Mouse (Mus musculus) induced T-regulatory cell, adult 2 months (primary cell): Measurements from ENCODE around the gene Brca1.
"Not testable (repeated sequence)": the region's sequence is repeated elsewhere in the genome, so short reads cannot be mapped to it uniquely, and the experiment has no call there.

Experiments used
- DNase-seq: peaks from one replicate; pipeline ENCODE4 v3.0.0-alpha.2; 2012; ENCODE audit warnings: low read depth

The Brca1 gene

DNA sequence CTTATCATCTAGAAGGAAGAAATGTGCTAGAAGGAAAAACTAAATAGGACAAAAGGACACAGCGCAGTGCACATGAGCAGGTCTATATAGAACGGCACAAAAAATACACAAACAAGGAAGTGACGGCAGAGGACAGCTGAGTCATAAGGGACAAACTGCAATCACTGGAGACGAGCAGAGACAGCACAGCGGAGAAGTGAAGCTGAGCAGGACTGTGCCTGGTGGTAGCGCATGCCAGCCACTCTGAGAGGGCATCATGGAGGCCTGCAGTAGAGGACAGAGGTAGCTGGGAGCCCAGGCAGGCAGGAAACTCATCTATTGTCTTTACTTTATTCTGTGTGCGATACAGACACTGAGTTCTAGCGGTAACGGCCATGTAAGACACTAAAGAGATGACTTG lies 8.2 kb downstream of the Brca1 start:
- peak; percentile 69 for DNase-seq

DNA sequence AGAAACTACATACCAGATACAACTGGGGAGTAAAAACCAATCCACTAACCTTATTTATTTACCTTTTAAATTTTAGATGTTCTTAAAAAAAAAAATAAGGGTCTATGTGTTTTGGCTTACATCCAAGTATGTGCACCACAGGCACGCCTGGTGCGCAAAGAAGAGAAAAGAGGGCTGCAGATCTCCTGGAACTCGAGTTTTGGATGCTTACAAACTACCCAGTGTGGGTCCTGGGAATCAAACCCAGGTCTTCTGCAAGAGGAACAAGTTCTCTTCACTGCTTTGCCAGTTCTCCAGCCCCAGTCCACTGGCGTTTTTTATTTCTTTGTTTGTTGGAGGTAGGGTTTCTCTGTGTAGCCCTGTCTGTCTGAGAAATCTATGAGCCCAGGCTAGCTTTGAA lies 25.1 kb downstream of the Brca1 start:
- DNase-seq: no peak

DNA sequence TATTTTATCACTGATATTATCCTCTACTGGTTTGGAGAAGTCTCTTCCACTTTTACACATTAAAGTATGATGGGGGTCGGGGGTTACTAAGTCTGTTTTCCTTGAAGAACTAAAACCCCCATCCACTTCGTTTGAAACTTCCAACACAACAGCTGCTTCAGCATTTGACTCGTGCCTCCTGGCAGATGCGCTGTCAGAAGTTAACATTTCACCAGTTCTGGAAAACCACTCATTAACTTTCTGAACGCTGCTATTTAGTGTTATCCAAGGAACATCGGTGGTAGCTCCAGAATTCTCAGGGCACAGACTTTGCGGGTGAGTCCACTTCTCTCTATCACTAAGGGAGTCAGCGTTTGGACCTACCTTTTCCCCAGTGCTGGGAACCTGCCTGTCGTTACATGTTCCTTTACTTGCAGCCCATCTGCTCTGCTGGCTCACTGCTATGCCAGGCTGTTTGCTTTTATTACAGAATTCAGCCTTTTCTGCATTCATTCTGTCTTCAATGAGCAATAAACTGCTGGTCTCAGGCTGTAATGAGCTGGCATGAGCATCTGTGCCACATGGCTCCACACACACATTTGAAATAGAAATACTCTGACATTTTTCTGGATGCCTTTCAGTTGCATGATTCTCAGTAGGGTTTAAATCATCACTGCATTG lies 25.7 kb downstream of the Brca1 start:
- DNase-seq: no peak

DNA sequence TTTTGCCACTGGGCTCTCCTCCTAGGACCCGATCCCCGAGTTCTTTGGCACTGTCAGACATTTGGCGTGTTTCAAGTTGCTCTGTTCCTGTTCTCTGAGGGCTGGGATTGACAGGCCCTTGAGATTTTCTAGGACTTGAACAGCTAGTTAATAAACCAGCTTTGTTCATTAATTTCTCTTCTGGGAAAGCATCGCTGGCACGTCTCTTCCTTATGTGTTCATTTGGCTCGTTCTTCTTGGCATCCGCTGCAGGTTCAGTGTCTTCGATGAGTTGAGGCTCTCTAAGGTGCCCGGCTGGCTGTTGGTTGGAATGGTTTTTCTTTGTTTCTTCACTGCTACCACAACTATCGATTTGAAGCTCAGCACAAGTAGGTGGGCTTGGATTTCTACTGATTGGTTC lies 26.7 kb downstream of the Brca1 start:
- DNase-seq: no peak

DNA sequence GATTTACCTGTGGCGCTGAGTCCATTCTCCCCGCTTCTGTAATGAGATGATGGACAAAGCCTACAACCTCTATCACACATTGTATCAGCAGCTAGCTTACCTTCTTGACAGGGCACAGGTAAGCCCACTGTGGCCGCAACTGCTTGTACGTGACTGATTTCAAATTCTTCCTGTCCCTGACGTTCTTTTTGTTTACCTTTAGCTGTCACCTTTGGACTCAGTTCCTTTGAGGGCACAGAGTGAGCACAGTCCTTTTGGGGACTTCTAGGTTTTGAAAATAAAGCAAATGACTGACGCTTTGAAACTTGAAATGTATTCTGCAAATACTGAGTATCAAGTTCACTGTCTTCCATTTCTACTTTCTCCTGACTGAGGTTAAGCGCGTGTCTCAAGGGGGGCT lies 27.3 kb downstream of the Brca1 start:
- no peak for DNase-seq

DNA sequence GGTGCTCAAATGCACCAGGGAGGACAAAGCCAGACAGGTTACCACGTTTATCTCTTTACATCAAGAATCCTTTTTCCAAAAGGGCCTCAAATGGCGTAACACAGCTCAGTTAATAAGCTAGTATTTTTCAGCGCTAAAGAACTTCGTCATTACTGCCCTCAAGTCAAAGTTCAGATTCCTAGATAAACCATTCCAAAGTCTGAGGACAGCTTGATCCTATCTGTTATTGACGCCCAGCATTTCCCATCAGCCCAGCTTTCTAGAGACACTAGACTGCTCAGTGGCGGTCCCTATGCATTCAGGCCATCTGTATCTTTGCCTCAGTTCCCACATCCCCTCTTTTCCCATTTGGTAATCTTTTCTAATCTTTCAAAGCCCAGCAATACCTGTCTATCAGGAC lies 32.4 kb downstream of the Brca1 start:
- no peak for DNase-seq

DNA sequence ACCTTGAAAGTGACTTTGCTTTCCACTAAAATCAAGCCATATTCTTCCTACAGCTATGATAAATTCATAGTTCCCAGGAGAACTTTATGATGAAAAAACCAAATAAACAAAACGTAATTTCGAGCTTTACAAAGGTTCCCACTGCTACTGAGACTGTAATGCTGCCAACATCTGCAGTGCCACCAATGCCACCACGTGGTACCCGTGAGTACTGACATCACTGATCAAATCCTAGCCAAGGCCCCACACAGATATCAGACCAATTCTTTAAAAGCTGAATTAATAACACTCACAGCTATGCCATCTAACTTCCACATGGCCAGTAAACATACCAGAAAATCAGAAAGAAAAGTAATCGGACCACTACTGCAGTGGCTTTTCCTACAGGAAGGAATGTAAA lies 32.8 kb downstream of the Brca1 start:
- DNase-seq: no peak

DNA sequence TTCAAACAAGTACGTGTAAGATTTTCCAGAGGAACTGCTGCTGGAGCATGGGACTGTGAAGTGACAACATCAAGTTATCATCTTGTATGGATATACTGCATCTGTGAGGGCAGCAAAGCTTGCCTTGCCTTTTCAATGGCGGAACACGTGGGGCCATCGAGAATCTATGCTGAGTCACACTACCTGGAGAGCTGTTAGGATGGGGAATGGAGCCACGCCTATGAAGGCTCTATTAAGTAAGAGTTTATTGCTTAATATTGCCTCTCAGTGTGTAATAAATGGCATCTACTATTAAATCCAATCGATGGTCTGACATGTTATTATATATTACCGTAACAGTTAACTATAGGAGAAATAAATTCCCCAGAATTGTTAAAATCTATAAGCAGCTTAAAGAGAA lies 44.7 kb downstream of the Brca1 start:
- no peak for DNase-seq

DNA sequence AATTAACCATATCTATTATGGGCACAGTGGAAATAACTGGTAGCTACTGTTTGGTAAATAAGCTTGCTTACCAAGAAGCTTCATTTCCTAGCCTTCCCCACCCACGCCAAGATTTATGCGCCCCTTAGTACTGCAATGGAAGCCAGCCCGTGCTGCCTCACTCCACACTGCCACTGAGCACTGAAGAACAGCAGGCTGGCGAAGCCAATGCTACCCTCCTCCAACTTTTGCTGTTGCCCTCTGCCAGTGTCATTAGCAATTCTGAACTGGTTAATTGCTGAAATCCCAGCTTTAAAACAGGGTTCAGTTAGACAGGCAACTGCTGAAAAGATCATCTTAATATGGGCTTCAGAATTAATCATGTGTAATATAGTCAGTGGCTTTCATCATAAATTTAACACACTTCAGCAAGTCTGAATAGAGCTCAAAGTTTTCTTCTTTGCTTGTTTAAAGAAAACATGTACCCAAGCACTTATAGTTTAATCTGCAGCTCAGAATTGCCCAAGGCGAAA lies 45.4 kb downstream of the Brca1 start:
- no peak for DNase-seq

DNA sequence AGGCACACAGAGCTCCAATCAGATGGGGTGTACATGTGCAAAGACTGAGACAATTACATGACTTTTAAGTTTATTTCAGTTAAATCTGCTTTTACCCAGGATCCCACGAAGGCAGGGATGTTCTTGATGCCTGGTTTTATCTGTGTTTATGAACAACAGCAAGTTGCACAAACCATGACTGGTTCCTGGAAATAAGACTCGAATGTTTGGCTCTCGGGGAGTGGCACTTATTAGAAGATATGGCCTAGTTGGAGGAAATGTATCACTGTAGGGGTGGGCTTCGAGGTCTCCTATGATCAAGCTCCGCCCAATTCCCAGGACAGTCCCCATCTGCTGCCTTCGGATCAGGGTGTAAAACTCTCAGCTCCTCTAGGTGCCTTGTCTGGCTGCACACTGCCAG lies 65.6 kb downstream of the Brca1 start:
- no peak for DNase-seq

DNA sequence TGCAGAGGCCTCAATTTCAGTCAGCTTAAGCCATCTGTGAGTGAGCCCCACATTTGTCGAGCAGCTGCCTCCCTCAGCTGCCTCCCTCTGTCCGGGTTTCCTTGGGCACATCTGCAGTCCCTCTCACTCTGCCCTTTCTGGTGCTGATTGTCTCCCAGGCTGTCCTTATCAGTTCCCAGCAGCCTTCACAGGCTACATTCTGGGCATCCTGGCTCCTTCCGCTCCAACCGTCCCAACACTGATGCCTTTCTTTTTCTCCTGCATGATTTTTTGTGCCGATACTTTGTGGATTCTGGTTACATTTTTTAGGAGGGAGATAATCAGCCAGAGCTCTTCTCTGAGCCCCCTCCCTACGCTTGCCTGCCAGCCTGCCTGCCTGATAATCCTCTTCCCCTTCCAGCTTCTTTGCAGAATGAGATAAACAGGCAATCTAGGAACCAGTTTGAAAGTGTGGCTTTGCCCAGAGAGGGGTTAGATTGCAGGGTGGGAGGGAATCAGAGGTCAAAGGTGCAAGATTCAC lies 66.2 kb downstream of the Brca1 start:
- DNase-seq: no peak

DNA sequence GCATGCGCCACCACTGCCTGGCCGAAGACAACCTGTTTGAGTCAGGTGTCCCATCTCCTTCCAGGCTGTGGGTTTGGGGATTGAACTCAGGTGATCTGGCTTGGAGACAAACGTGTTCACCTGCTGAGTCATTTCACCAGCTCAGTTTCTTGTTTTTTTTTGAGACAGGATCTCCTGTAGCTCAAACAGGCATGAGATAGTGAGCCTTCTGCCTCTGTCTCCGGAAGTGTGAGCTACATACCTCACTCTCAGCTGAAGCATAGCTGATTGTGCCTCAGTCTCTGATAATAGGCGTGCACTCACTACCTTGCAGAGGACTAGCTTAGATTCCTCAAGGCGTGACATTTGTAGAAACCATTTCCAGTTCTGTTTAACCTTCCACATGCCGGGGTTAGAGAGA lies 66.9 kb downstream of the Brca1 start:
- DNase-seq: peak; percentile 26

DNA sequence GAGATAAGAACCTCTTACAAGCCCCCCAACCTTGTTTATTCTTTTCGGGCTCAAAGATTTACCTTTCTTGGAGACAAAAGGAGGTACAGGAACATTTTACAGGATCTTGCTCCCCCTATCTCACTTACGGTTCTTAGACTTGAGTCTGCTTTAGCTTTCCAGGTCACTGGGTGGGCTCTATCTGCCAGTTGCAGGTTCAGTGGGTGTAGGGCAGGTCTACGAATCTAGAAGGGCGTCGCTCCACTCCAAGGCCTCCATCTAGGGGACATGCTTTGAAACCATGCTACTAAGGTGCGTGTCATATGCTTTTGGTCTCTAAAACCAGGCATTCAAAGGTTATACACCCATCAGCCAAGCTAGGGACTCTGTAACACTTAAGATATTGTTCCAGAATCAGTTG lies 67.5 kb downstream of the Brca1 start:
- DNase-seq: no peak

DNA sequence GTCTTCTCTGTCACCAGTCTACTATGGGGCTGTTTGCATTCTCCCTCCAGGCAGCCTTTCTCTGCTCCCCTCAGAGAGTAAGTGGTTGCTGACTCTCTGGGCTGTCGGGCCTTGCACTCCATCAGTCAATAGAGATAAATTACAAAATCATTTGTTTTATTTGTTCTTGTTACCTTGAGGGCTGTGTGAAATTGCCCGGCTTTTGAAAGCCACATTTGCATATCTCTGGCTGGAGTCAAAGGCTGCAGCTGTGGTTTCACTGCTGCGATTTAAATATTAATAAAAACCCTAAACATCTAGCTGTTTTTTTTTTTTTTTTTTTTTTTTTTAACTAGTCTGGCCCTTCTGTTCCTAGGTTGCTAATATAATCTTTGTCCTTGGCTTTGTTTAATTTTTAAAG lies 68.0 kb downstream of the Brca1 start:
- DNase-seq: no peak

DNA sequence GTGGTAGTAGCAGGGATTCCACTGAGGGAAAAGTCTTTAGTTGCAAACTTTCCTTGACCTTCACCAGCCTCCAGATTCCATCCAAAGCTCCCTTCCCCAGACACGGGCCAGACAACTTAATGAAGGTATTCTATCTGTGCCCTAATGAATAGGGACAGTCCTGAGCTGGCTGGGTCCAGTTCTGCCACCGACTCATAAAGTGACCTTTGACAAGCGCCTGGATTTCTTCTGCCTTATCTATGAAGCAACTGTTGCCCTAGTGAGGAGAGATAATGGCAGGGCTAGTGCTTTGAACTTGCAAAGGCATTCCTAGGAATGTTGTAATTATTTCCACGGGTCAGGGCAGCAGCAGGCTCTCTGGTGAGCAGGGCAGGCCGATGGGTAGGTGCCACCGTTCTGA lies 70.8 kb downstream of the Brca1 start:
- no peak for DNase-seq

DNA sequence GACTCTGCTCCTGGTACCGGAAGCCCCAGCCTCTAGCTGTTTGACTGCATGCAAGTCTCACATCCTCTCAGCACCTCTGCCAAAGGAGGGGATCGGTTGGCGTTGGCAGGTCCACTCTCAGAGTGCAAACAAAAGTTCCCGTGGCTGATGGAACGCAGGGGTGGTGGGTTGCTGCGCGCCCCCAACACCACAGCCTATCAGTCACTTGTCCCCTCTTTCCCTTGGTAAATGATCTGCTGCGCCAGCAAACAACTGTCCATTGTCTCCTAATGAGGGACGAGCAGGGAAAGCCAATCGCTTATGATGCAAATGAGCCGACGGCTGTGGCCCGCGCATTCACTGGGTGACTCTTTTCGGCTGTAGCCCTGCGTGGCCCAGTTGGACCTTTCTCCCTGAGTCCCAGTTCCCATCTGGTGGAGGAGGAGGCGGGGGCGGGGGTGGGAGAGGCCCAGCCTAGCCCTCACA lies 72.6 kb downstream of the Brca1 start:
- DNase-seq: no peak

DNA sequence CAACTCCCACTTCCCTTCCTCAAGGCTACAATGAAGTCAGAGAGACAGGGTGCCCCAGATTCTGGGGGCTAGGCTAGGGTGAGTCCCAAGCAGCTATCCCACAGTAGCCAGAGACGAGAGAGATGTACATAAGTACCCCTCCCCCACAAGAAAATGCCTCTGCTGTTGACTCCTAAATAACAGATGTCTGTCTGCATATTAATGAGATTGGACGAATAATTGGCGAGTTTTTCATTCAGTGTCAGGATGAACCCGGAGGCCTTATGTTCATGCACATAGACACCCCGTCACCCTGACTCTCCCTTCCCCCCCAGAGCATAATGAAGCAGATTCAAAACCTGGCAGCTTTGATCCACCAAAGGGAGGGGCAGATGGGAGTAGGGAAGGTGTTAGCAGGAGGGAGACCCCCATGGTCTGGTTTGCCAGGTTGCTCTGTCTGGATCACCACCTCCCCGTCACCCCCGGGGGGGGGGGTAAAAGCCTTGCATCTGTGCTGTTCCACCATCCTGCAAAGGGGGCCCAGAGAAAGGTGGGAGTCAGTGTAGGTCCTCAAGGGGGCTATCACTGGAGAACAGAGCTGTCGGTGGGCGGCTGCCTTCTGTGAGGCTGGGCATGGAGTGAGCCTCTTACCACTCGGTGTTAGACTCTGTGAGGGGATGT lies 74.1 kb downstream of the Brca1 start:
- DNase-seq: no peak

DNA sequence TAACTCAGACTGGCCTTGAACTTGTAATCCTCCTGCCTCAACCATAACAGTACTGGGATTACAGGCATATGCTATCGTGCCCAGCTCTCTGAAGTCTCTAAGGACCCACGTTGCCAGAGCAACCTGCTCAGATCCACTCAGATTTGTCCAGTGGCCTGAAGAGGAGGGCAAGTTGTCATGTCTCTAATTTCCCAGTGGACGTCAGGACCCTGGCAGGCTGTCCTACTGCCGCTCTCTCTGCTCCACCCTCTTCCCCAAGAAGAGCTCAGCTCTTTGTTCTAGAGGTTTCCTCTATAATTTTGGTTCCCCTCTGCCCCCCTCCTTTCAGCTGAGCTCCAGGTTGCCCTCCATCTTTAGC lies 74.6 kb downstream of the Brca1 start:
- no peak for DNase-seq

DNA sequence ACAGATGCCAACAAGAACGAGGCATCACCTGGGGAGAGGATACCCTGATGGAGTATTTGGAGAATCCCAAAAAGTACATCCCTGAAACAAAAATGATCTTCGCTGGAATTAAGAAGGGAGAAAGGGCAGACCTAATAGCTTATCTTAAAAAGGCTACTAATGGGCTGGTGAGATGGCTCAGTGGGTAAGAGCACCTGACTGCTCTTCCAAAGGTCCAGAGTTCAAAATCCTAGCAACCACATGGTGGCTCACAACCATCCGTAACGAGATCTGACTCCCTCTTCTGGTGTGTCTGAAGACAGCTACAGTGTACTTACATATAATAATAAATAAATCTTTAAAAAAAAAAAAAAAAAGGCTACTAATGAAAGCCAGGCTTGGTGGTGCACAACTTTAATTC lies 75.4 kb downstream of the Brca1 start:
- not testable (repeated sequence) for DNase-seq

DNA sequence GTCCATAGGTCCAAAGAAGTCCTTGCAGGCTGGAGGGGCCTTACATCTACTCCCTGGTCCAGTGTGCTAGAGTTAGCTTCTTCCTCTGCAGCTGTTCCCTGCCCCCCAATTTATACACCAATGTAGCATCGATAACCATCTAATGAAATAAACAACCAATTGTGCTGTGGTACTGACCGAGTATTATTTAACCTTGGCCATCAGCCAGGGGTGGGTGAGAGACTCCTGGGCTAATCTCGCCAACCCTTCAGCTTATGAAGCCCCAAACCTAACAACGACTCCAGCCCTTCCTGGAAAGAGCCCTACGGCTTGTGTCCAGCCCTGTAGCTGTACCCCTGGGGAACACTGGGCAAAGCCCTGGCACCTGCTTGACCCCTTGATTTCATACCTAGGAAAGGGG lies 77.5 kb downstream of the Brca1 start:
- DNase-seq: no peak

DNA sequence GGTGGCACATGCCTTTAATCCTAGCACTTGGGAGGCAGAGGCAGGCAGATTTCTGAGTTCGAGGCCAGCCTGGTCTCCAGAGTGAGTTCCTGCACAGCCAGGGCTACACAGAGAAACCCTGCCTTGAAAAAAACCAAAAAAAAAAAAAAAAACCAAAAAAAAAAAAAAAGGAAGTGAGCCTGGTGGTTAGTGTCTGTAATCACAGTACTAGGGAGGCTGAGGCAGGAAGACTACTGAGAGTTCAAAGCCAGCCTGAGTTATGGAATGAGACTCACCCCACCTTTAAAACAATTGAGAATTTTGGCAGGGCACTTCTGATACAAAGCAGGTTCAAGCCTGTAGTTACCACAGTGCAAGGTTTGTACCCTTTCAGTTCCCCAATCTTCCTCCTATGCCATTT lies 78.1 kb downstream of the Brca1 start:
- DNase-seq: not testable (repeated sequence)

DNA sequence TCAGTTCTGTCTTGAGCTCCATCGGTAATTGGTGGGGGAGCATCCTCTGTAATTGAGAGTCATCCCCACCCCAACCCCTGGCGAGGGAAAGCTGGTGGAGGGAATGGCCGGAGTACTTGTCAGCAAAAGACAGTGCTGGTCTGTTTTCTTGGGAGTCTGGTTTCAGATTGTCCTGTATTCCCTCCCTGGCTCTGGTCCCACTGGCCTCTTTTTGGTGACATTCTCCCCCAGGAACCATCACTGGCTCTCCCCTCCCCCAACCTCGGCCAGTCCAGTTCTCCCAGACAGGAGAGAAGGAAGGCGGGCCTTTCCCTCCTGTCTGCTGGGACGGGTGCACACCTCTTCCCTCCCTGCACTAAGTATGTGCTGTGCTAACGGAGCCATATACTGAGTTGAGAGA lies 79.4 kb downstream of the Brca1 start:
- no peak for DNase-seq

DNA sequence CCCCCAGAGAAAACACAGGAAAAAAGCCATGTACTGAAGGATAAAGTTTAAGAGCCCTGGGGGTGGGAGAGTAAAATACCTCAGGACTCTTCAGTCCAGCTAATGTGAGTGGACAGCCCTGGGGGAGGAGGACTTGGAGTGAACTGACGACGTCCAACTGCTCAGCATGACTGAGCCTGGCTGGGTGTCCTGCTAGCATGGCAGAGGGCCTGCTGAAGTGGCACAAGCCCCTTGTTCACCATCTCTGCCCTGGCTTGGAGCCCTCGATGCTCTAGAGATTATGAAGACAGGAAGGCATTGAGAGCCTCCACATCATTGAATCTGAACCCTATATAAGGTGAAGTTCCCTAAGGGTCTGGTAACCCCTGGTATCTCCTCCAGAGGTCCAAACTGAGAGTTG lies 79.8 kb downstream of the Brca1 start:
- no peak for DNase-seq

DNA sequence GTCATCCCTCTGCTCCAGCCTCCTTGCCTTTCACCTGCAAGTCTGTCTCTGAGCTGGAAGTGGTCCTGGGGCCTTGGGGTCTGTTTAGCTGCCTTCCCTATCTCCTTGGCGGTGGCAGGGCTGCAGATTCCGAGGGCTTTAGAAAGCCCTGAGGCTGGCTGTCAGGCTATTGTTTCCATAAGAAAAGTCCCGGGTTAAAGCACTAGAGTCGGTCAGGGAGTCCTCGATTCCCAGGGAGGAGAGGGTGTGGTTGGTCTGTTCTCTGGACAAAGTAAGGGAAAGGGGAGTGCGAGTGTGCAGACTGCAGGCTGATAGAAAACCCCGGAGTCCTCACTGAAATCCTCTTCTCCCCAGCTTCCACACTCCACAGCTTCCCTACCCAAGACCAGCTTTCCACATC lies 81.5 kb downstream of the Brca1 start:
- no peak for DNase-seq
